Mouse (Mus musculus) stomach, postnatal 0 days (tissue): ENCODE measurements around the gene Sytl1.

ENCODE experiments used
- CTCF ChIP-seq: IDR thresholded peaks from 2 replicates; pipeline ENCODE4 v1.5.1; 2016; ENCODE audit warnings: antibody characterized with exemption, low read depth, mild to moderate bottlenecking, moderate library complexity
- EP300 ChIP-seq: optimal IDR thresholded peaks from 2 replicates; pipeline ENCODE3; 2016; ENCODE audit warnings: antibody characterized with exemption

- TF ChIP-seq CTCF: no peak
- no peak for TF ChIP-seq EP300
These were observed 25.0 kb downstream of the Sytl1 start for GRCm38 (mm10) chr4:133237911-133238310.
